Mouse (Mus musculus): ENCODE measurements around the gene Lpar2.

DNA sequence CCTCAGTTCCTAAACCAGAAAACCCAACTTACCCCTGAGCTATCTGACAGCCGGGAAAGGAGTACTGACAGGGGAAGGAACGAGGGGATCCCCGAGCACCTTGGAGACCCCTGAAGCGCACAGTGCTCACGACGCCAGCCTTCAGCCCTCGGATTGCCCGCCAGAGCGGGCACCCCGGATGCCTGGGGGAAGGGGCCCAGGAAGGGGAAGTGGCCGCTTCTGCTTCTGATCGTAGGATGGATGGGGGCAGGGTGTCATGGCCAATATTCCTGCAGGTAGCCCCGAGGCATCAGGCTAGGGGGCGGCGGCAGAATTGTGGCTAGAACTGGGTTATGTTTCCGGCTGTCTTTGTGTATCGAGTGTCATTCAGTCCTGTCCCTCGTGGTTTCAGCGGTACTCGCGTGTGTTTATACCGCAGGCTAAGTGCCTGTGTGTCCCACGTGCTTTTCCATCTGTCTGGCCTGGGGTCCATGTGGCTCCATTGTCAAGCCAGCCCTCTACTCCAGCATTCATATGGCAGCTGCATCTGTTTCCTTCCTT lies 13.3 kb upstream of the Lpar2 start:
- TF ChIP-seq CTCF (IDR thresholded peaks at IDR 0.05; ENCODE audit: low read depth) (no peak), EP300 (IDR thresholded peaks at IDR 0.05; ENCODE audit: low read depth) (no peak)

Data from liver, embryonic 14.5 days (tissue).